Mouse (Mus musculus) CH12.LX (cell line): ENCODE data around the gene Slc9a9.

Experiments used
- CTCF ChIP-seq, 2 experiments: IDR thresholded peaks in 1 of 2; conservative IDR thresholded peaks in 1 of 2; 2 replicates each; pipeline ENCODE4 v1.5.1; 2011 to 2012; ENCODE audit warnings: low read depth in 2 of 2, low read length in 2 of 2, improper control_type of control experiment in 1 of 2, inconsistent platforms in 1 of 2, mild to moderate bottlenecking in 1 of 2, moderate library complexity in 1 of 2
- GABPA ChIP-seq: IDR thresholded peaks from 2 replicates; pipeline ENCODE4 v1.6.1; 2012; ENCODE audit warnings: low read depth, low read length, improper control_type of control experiment, inconsistent platforms; ENCODE audit not compliant: insufficient replicate concordance
- TBP ChIP-seq: conservative IDR thresholded peaks from 2 replicates; pipeline ENCODE4 v1.6.1; 2011; ENCODE audit warnings: low read depth, low read length, improper control_type of control experiment

GRCm38 (mm10) chr9:95127774-95128173 lies 458.1 kb downstream of the Slc9a9 start:
- TF ChIP-seq GABPA (no peak), CTCF (conservative IDR thresholded peaks at IDR 0.05 in 1 of 2, IDR thresholded peaks at IDR 0.05 in 1 of 2; ENCODE audit: low read depth in 2 of 2, low read length in 2 of 2) (no peak), TBP (no peak)
